Mouse (Mus musculus) erythroblast, embryonic 14.5 days (primary cell): Measurements from ENCODE around the gene Gadd45g. TPM values are rescaled to one million over a fixed set of nuclear protein-coding genes. Genes with fewer than 3 reads are reported as not detected.

Experiments
- H3K27me3 ChIP-seq: 2 replicates; pipeline ENCODE4 v1.6.1; 2012; ENCODE audit warnings: inconsistent platforms; ENCODE audit not compliant: control insufficient read depth
- H3K36me3 ChIP-seq: 2 replicates; pipeline ENCODE4 v1.6.1; 2012; ENCODE audit warnings: mild to moderate bottlenecking, inconsistent platforms; ENCODE audit not compliant: control insufficient read depth
- H3K4me1 ChIP-seq: 2 replicates; pipeline ENCODE4 v1.6.1; 2012; ENCODE audit warnings: inconsistent platforms; ENCODE audit not compliant: control insufficient read depth
- H3K4me3 ChIP-seq: replicated peaks from 2 replicates; pipeline ENCODE3; 2012; ENCODE audit warnings: moderate library complexity, mild to moderate bottlenecking, inconsistent platforms
- H3K9me3 ChIP-seq: 2 replicates; pipeline ENCODE4 v1.6.1; 2012; ENCODE audit warnings: low read length, inconsistent platforms, mixed read lengths; ENCODE audit not compliant: control insufficient read depth
- GATA1 ChIP-seq: IDR thresholded peaks from 2 replicates; pipeline ENCODE4 v1.6.1; 2012; ENCODE audit warnings: low read length, inconsistent platforms, mixed read lengths
- TAL1 ChIP-seq: IDR thresholded peaks from 3 replicates; pipeline ENCODE4 v1.6.1; 2012; ENCODE audit warnings: low read length, inconsistent platforms, mixed read lengths
- polyA plus RNA-seq: library from polyadenylated mRNA; stranded (reverse); fragments of >175 nt; gene quantifications from 2 replicates; pipeline ENCODE4 v1.2.3, GENCODE M21; 2012

Gene Gadd45g
- polyA plus RNA-seq, 1 experiment, result 11.5 TPM

DNA sequence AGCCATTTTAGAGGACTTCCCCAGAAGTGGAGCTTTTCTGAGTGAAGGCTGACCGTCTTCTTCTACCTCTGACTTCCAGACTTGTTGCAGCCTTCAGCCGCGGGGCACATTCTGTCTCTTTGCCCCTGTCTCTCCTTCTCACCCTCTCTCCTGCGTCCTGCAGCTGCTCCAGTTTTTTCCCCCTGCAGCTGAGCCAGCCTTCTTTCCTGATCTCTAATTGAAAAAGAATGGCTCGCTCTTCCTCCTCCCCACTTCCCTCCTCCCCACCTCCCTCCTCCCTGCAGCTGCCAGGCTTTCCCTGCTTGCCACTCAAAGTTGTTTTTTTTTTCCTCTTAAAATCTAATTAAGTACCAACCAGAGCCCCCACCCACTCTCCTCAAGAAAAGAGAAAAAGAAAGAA, 4.3 kb upstream of the Gadd45g start:
- H3K36me3 ChIP-seq, result no peaks in the 10 kb centered on the region
- peaks cover 70% of the 10 kb centered on the region for H3K4me1 ChIP-seq
- TF ChIP-seq TAL1 (no peak), GATA1 (no peak)
- H3K27me3 ChIP-seq, result peaks cover 24% of the 10 kb centered on the region
- H3K4me3 ChIP-seq, result peak overlapping the region; percentile 35
- H3K9me3 ChIP-seq, result no peaks in the 10 kb centered on the region

DNA sequence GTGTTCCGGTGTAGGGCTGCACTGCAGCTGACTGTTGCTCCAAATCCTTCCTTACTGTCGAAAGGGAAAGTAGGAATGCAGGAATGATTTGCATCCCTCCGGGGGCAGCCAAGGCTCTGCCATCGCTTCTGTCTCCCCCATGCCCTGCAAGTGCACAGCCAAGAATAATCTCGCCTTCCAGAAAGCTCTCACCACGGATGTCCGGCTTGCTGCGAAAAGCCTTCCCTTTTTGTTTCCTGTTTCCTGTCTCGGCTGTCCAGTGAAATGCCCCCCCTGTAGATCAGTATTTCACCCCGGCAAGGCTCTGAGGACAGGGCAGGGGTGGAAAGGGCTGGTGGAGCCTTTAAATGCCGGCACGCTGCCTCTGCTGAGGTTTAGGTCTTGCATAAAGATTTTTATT, 3.7 kb upstream of the Gadd45g start:
- Histone ChIP-seq H3K9me3 (no peaks in the 10 kb centered on the region), H3K4me1 (peaks cover 76% of the 10 kb centered on the region), H3K36me3 (peaks cover 4% of the 10 kb centered on the region), H3K4me3 (peak overlapping the region; percentile 5), H3K27me3 (peaks cover 24% of the 10 kb centered on the region)
- no peak for TF ChIP-seq TAL1
- TF ChIP-seq GATA1, result no peak

DNA sequence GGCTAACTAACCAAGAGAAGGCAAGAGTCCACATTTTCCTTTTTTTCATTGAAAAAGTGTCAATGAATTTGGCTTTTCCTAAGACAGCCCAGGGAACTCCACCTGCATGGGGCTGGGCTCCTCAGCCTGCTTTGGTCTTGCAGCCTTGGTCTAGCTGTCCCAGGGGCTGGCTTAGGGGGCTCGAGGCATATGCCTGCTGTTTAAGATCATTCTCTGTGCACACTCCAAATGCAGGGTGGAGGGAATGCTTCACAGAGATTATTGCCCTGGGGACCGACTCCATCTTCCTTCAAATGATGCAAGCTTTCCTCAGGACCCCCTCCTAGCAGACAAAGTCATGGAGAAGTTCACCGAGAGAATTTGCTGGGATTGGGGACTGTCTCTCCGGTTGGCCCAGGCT, 3.2 kb upstream of the Gadd45g start:
- Histone ChIP-seq H3K4me3 (no peak overlapping the region), H3K4me1 (peaks cover 81% of the 10 kb centered on the region), H3K27me3 (peaks cover 21% of the 10 kb centered on the region), H3K36me3 (peaks cover 8% of the 10 kb centered on the region), H3K9me3 (no peaks in the 10 kb centered on the region)
- TF ChIP-seq GATA1 (no peak), TAL1 (no peak)

DNA sequence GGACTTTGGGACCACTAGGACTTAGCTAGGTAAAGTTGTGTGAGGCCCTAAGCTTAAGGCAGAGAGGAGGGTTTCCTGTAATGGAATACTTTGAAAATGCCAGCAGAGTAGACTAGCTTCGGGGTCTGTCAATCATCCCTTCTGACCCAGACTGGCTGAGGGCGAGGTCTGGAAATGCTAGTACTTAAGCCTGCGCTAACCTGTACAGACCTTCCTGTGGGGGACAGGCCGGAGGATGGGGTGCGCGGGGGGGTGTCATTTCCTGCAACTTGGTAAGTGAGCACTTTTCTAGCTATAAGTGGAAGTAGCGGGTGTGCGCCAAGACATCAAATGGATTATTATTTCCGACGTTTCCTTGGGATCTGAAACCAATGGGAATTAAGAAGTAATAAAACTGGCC, 2.4 kb upstream of the Gadd45g start:
- peaks cover 18% of the 10 kb centered on the region for H3K27me3 ChIP-seq
- H3K4me3 ChIP-seq, result no peak overlapping the region
- no peak for TF ChIP-seq GATA1
- TF ChIP-seq TAL1, result no peak
- H3K9me3 ChIP-seq, result no peaks in the 10 kb centered on the region
- peaks cover 88% of the 10 kb centered on the region for H3K4me1 ChIP-seq
- H3K36me3 ChIP-seq, result peaks cover 8% of the 10 kb centered on the region

DNA sequence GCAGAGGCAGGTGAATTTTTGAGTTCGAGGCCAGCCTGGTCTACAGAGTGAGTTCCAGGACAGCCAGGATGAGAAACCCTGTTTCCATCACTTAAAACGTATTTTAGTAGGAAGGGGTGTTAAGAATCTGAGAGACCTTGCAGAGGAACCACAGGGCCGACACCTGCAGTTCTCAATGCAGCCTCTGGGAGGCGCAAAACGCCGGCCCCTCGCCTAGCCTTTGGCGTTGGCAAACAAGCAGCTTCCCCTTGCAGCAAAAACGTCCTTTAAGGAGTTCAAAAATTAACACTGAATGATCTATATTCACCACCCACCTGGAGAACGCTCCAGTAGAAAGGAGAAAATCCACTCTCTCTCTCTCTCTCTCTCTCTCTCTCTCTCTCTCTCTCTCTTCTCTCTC, 1.8 kb upstream of the Gadd45g start:
- H3K9me3 ChIP-seq, result no peaks in the 10 kb centered on the region
- peaks cover 88% of the 10 kb centered on the region for H3K4me1 ChIP-seq
- peaks cover 18% of the 10 kb centered on the region for H3K27me3 ChIP-seq
- TF ChIP-seq TAL1, result no peak
- TF ChIP-seq GATA1, result no peak
- H3K4me3 ChIP-seq, result no peak overlapping the region
- peaks cover 8% of the 10 kb centered on the region for H3K36me3 ChIP-seq

DNA sequence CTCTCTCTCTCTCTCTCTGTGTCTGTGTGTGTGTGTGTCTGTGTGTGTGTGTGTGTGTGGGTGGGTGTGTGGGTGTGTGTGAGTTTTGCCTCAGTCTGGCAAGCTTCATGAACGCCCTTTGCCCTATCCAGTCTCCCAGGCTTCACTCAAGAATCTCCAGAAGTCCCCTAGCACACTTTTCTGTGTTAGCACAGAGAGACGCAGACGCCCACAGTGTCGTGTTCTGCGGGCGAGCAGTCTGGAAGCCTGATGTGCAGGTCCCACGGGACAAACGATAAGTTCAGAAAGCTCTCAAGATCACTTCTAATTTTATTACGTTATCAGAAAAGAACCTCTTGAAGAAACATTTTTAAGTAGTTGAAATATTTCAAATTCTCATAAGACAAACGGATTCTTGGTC, 1.4 kb upstream of the Gadd45g start:
- peaks cover 18% of the 10 kb centered on the region for H3K27me3 ChIP-seq
- H3K4me1 ChIP-seq, result peaks cover 88% of the 10 kb centered on the region
- peaks cover 8% of the 10 kb centered on the region for H3K36me3 ChIP-seq
- no peaks in the 10 kb centered on the region for H3K9me3 ChIP-seq
- H3K4me3 ChIP-seq, result peak overlapping the region; percentile 93
- no peak for TF ChIP-seq GATA1
- no peak for TF ChIP-seq TAL1

DNA sequence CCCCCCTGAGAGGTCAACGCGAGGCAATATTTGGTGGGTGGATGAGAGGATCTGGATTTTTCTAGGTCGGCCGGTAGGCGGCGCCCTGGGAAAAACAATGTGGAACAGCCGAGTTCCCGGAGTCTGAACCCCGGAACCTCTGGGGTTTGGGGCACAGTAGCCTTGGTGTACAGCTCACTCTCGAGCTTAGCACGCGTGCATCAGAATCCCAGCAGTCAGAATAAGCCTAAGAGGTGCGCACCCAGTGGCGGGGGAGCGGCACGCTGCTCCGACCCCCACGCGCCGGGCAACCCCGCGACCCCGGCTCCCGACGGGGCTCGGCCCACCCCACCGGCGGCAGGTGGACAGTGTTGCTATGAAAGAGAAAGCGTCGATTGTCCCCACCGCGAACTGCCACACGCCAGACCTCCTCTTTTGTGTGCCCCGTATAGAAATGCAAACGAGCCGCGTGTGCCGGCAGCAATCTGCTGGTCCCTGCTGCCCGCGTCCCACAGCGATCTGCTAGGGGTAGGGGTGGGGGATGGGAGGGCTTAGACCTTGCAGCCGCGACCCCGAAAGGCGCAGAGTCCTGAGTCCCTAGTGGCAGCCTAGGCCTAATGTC, 787 bp upstream of the Gadd45g start:
- TF ChIP-seq TAL1, result no peak
- TF ChIP-seq GATA1, result no peak
- H3K36me3 ChIP-seq, result peaks cover 8% of the 10 kb centered on the region

DNA sequence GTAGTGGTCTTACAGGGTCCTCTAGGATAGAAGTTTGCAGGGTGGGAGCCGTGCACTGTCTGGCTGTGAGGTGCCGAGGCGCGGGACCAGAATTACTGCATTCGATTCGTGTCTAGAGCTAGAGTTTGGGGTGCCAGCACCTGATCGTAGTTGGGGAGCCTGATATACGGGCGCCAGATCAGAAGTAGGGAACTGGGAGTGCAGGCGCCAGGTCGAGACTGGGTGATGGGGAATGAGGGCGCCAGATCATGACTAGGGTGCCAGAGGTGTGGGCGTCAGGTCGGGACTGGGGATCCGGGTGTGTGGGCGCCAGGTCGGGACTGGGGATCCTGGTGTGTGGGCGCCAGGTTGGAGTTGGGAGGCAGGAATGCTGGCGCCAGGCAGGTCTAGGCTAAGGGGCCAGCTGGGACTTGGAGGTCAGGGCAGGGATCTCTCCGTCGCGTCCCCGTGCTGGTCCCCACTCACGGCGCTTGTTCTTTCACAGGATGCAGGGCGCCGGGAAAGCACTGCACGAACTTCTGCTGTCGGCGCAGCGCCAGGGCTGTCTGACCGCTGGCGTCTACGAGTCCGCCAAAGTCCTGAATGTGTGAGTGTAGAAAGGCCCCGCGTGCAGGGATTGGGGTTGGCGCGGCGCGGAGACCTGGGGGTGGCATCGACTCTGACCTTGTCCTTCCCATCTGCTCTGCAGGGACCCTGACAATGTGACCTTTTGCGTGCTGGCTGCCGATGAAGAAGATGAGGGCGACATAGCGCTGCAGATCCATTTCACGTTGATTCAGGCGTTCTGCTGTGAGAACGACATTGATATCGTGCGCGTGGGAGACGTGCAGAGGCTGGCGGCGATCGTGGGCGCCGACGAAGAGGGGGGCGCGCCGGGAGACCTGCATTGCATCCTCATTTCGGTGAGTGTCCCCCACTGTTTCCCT, 653 bp downstream of the Gadd45g start:
- Histone ChIP-seq H3K27me3 (peaks cover 18% of the 10 kb centered on the region), H3K4me1 (peaks cover 83% of the 10 kb centered on the region), H3K4me3 (peak overlapping the region; percentile 93), H3K36me3 (peaks cover 8% of the 10 kb centered on the region), H3K9me3 (no peaks in the 10 kb centered on the region)
- TF ChIP-seq TAL1, result no peak
- no peak for TF ChIP-seq GATA1

More for the DNA sequence above, 787 bp upstream of the Gadd45g start:
- Histone ChIP-seq H3K4me1 (peaks cover 88% of the 10 kb centered on the region), H3K4me3 (peak overlapping the region; percentile 93), H3K27me3 (peaks cover 18% of the 10 kb centered on the region), H3K9me3 (no peaks in the 10 kb centered on the region)

DNA sequence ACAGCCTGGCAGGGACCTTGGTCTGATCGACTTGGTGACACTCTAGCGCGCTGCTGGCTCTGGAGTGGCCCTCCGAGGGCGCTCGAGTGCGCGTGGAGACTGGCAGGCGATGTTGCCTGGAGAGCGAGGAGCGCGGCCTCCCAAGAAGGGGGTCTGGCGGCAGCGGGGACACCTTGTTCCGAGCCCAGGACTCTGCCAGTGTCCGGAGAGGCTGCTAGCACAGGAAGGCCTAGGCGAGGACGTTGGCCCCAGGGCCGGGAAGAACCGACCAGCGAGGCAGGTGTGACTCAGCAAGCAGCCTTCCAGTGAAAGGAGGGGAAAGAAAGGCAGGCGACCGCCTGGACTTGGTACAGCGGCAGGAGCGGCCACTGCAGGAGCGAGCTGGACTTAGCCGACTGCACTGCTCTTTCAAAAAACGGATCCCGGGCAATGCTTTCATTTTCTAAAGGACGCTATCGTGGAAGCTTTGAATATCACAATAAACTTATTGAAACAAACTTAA, 1.6 kb downstream of the Gadd45g start:
- H3K36me3 ChIP-seq, result peaks cover 8% of the 10 kb centered on the region
- H3K9me3 ChIP-seq, result no peaks in the 10 kb centered on the region
- peaks cover 75% of the 10 kb centered on the region for H3K4me1 ChIP-seq
- TF ChIP-seq GATA1 (no peak), TAL1 (no peak)
- H3K4me3 ChIP-seq, result peak overlapping the region; percentile 93
- H3K27me3 ChIP-seq, result peaks cover 12% of the 10 kb centered on the region
